Mouse (Mus musculus) heart, embryonic 16.5 days (tissue): ENCODE data around the gene Alad. TPM values are rescaled to one million over a fixed set of nuclear protein-coding genes. Genes with fewer than 3 reads are reported as not detected.
A peak's percentile ranks its signal among the peaks of the same experiment; 100 is the strongest.

Source experiments
- ATAC-seq: fragments of 200-750 bp; cut with Nextera tagmentation; replicated peaks from 2 replicates; pipeline ENCODE4 v1.8.0; 2017; ENCODE audit warnings: moderate number of reproducible peaks; ENCODE audit not compliant: insufficient read depth, low FRiP score; ENCODE audit errors: extremely low read depth
- H3K27ac ChIP-seq: fragments of 300-500 bp; sonication (generic); 2 replicates; pipeline ENCODE4 v1.5.1; 2014; ENCODE audit warnings: mild to moderate bottlenecking, low read length, control low read depth, moderate library complexity
- H3K27me3 ChIP-seq: fragments of 300-500 bp; sonication (generic); 2 replicates; pipeline ENCODE4 v1.6.1; 2014; ENCODE audit warnings: low read length, mixed read lengths; ENCODE audit not compliant: control insufficient read depth, insufficient read depth
- H3K36me3 ChIP-seq: fragments of 300-500 bp; sonication (generic); 2 replicates; pipeline ENCODE4 v1.6.1; 2014; ENCODE audit not compliant: control insufficient read depth, insufficient read depth
- H3K4me1 ChIP-seq: fragments of 300-500 bp; sonication (generic); 2 replicates; pipeline ENCODE4 v1.6.1; 2014; ENCODE audit warnings: low read length, mixed read lengths; ENCODE audit not compliant: control insufficient read depth, insufficient read depth
- H3K4me2 ChIP-seq: fragments of 300-500 bp; sonication (generic); 2 replicates; pipeline ENCODE4 v1.6.1; 2014; ENCODE audit warnings: low read depth, mild to moderate bottlenecking, control low read depth, low read length
- H3K4me3 ChIP-seq: fragments of 300-500 bp; sonication (generic); 2 replicates; pipeline ENCODE4 v1.5.1; 2014; ENCODE audit warnings: mild to moderate bottlenecking, control low read depth, low read length
- H3K9ac ChIP-seq: fragments of 300-500 bp; sonication (generic); 2 replicates; pipeline ENCODE4 v1.6.1; 2014; ENCODE audit warnings: low read length, control low read depth
- H3K9me3 ChIP-seq: fragments of 300-500 bp; sonication (generic); replicated peaks from 2 replicates; pipeline ENCODE4 v1.6.1; 2016; ENCODE audit warnings: low read length; ENCODE audit not compliant: control insufficient read depth
- WGBS: fragments of 180-500 bp; shearing (Covaris S2); extraction: QIAGEN DNeasy Blood & Tissue Kit; methylation state at CpG from one replicate; pipeline ENCODE4 v1.1.7; 2014; 5-methylcytosine and 5-hydroxymethylcytosine counted together
- polyA plus RNA-seq: library from polyadenylated mRNA; unstranded; fragments of >200 nt; fragmentation: Nextera tagmentation; extraction: Ambion mirVana; gene quantifications from 2 replicates; pipeline ENCODE4 v1.2.1, GENCODE M21; 2015

Gene Alad
- polyA plus RNA-seq, 1 experiment from 2014 or later = 57.6 TPM

GRCm38 (mm10) chr4:62472071-62472470, 47.6 kb downstream of the Alad start:
- no peak overlapping the region for H3K4me3 ChIP-seq
- no peak overlapping the region for H3K9ac ChIP-seq
- no peaks in the 10 kb centered on the region for H3K9me3 ChIP-seq
- WGBS = 87% methylated on average over 2 of the region's 2 CpGs
- ATAC-seq = no peak
- no peaks in the 10 kb centered on the region for H3K36me3 ChIP-seq
- H3K4me1 ChIP-seq = peaks cover 3% of the 10 kb centered on the region; the same call in 1 of the 2 replicates
- no peaks in the 10 kb centered on the region for H3K27me3 ChIP-seq
- H3K4me2 ChIP-seq = no peak overlapping the region
- no peak overlapping the region for H3K27ac ChIP-seq

- peak; percentile 83 for ATAC-seq
- no peaks in the 10 kb centered on the region for H3K27me3 ChIP-seq
- H3K27ac ChIP-seq = no peak within 1 kb of the TSS
- no peaks in the 10 kb centered on the region for H3K36me3 ChIP-seq
- peaks cover 3% of the 10 kb centered on the region; the same call in 1 of the 2 replicates for H3K4me1 ChIP-seq
- WGBS = 2% methylated on average over 30 of the region's 30 CpGs
- H3K9ac ChIP-seq = peak within 1 kb of the TSS; percentile 73
- peak within 1 kb of the TSS; percentile 68 for H3K4me3 ChIP-seq
- H3K4me2 ChIP-seq = peak within 1 kb of the TSS; percentile 71
- H3K9me3 ChIP-seq = no peaks in the 10 kb centered on the region
These were observed 49.1 kb downstream of the Alad start, which contains the start of gene Wdr31 for GRCm38 (mm10) chr4:62470598-62471051. Gene Wdr31, minus strand, starts transcription at chr4:62470896.

- ATAC-seq = no peak
- H3K9ac ChIP-seq = no peak overlapping the region
- H3K36me3 ChIP-seq = no peaks in the 10 kb centered on the region
- 95% methylated on average over 1 of the region's 1 CpGs for WGBS
- no peaks in the 10 kb centered on the region for H3K9me3 ChIP-seq
- peaks cover 3% of the 10 kb centered on the region; the same call in 1 of the 2 replicates for H3K4me1 ChIP-seq
- no peak overlapping the region for H3K4me2 ChIP-seq
- no peak overlapping the region for H3K4me3 ChIP-seq
- H3K27ac ChIP-seq = no peak overlapping the region
- H3K27me3 ChIP-seq = no peaks in the 10 kb centered on the region
These were observed 51.6 kb downstream of the Alad start for GRCm38 (mm10) chr4:62468158-62468557.

GRCm38 (mm10) chr4:62463124-62463523, 56.6 kb downstream of the Alad start:
- Histone ChIP-seq H3K9ac (no peak overlapping the region), H3K4me2 (no peak overlapping the region)
- 72% methylated on average over 2 of the region's 2 CpGs for WGBS

DNA sequence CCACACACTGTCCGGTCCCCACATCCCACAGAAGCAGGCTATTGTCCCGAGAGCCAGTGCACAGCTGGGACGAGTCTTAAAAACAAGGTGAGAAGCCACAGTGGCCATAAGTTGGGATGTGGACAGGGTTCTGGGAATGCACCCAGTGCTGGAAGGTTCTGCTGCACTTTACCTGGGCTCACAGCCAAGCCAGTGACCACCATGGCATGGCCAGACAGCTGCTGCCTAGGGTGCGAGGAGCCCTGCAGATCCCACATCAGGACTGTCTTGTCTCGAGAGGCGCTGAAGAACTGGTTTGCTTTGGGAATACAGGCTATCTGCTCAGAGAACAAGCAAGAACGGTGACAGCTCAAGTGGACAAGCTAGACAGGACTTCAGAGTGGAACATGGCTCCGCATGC, 59.4 kb downstream of the Alad start:
- H3K4me2 ChIP-seq = no peak overlapping the region
- peaks cover 5% of the 10 kb centered on the region; the same call in 1 of the 2 replicates for H3K4me1 ChIP-seq
- no peaks in the 10 kb centered on the region for H3K36me3 ChIP-seq
- no peak overlapping the region for H3K27ac ChIP-seq
- H3K27me3 ChIP-seq = no peaks in the 10 kb centered on the region
- H3K4me3 ChIP-seq = no peak overlapping the region
- H3K9ac ChIP-seq = no peak overlapping the region
- no peak for ATAC-seq
- WGBS = 83% methylated on average over 8 of the region's 8 CpGs
- no peaks in the 10 kb centered on the region for H3K9me3 ChIP-seq

More at GRCm38 (mm10) chr4:62463124-62463523, 56.6 kb downstream of the Alad start:
- Histone ChIP-seq H3K27me3 (no peaks in the 10 kb centered on the region), H3K4me1 (peaks cover 3% of the 10 kb centered on the region; the same call in 1 of the 2 replicates), H3K27ac (no peak overlapping the region), H3K4me3 (no peak overlapping the region), H3K9me3 (no peaks in the 10 kb centered on the region), H3K36me3 (no peaks in the 10 kb centered on the region)
- no peak for ATAC-seq

Other genes starting within 250 kb of the Alad start
- gene Fkbp15, start 159.4 kb downstream of the Alad start, polyA plus RNA-seq = 18.0 and 18.9 TPM in 2 replicates
- gene Slc31a1, start 159.2 kb downstream of the Alad start, polyA plus RNA-seq = 42.3 and 43.0 TPM in 2 replicates
- gene Cdc26, start 111.3 kb downstream of the Alad start, polyA plus RNA-seq = 83.0 and 85.5 TPM in 2 replicates
- gene Prpf4, start 111.1 kb downstream of the Alad start, polyA plus RNA-seq = 12.8 and 15.0 TPM in 2 replicates
- 0.17 and 0.26 TPM in 2 replicates for gene Rnf183, start 84.7 kb downstream of the Alad start, polyA plus RNA-seq
- 3.1 and 4.8 TPM in 2 replicates for gene Wdr31, start 49.0 kb downstream of the Alad start, polyA plus RNA-seq
- gene Bspry, start 39.9 kb downstream of the Alad start, polyA plus RNA-seq = 3.4 and 6.3 TPM in 2 replicates
- 9.6 and 10.0 TPM in 2 replicates for gene Hdhd3, start 16.5 kb downstream of the Alad start, polyA plus RNA-seq
- 47.8 and 51.4 TPM in 2 replicates for gene Pole3, start 5.2 kb upstream of the Alad start, polyA plus RNA-seq
- 0.32 and 0.41 TPM in 2 replicates for gene 4933430I17Rik, start 5.5 kb upstream of the Alad start, polyA plus RNA-seq
- gene Rgs3, start 39.9 kb upstream of the Alad start, polyA plus RNA-seq = 62.8 and 63.1 TPM in 2 replicates